Mouse (Mus musculus) brain, adult 2 months (tissue): ENCODE results near the gene Cgn.

ENCODE experiments used
- DNase-seq: peaks from one replicate; pipeline ENCODE4 v3.0.0; 2011; ENCODE audit warnings: low read depth, low spot score

The Cgn gene

DNA sequence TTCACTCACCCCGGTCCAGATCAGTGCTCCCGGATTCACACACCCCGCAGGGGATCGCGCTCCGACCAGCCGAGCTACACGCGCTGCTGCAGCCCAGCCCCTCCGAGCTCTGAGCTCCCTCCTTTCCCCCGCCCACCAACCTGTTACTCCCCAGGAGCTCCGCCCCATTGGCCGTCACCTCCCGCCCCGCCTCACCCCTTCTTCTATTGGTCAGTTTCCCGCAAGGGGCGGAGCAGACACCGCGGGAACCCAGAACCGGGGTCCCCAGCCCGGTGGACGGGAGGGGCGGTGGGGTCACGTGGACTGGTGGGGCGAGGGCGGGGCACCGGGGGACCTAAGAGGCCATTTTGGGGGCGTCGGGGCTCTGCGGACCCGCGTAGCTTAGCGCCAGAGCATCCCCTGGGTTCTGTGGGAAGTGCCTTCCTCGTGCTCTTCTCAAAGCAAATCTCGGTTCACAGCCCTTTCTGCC lies at the start of gene Cgn:
Gene Cgn, minus strand, starts transcription at position 126 of the 469 bp plus-strand sequence.
- peak; percentile 97 for DNase-seq

DNA sequence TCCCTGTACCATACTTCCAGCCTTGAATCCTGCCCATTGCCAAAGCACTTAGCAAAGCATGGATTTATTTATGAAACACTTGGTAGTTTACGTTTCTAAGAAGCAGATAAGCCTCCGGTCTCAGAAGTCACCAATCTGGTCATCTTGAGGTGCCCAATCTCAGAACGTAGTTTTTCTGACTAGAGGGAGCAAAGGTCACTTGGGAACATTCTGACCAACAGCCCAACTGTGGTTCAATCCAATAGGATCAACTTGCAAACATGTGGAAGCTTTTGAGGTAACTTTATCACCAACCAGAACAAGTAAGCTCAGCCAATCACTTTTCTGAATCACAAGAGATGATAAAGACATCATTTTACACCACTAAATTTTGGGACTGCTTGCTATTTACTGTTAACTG lies 49.1 kb upstream of the Cgn start:
- DNase-seq: no peak

DNA sequence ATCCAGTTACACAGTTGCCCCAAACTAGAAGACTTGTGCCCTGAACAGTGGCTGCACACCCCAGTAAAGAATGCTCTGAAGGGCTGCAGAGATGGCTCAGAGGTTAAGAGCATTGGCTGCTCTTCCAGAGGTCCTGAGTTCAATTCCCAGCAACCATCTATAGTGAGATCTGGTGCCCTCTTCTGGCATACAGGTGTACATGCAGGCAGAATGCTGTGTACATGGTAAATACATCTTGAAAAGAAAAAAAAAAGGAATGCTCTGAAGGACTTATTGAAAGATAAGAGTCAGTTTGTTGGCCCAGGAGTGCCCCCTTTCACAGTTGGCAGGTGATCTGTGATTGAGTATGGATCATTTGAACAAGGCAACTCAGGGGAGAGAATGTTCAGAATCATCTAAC lies 47.1 kb upstream of the Cgn start:
- no peak for DNase-seq

DNA sequence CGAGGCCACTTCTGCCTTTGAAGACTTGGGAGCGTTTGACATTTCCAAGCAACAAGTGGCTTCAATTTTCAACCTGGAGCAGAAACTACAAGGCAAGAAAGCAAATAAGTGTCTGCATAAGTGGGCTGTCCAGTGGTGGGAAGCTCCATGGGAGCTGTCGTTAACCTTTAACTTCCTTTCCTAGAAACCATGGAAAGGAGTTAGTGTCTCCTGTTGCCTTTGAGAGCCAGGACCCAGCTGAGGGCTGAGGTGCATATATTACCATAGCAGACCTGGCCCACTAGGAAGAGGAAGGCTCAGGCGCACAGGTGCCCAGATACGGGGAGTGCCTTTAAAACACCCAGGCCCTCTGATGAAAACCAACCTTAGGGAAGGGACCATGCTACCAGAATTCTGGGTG lies 46.4 kb upstream of the Cgn start:
- no peak for DNase-seq

DNA sequence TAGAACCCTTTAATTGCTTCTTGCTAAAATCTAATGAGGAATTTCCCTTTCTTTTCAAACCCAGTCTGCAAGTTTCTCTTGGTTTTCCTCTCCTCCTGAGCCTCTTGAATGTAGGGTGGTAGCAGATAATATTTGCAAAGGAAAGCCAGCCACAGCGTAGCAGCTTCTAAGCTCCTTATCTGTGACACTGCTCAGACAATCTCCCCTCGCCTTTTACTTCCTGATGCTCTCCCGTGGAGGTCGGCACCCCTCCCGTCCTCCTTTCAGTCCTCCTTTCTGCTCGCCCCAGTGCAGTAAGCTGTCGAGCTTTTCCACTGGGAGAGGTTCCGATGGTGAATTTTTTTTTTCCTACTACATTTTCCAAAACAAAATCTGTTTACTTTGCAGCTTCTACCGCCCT lies 45.8 kb upstream of the Cgn start:
- no peak for DNase-seq

DNA sequence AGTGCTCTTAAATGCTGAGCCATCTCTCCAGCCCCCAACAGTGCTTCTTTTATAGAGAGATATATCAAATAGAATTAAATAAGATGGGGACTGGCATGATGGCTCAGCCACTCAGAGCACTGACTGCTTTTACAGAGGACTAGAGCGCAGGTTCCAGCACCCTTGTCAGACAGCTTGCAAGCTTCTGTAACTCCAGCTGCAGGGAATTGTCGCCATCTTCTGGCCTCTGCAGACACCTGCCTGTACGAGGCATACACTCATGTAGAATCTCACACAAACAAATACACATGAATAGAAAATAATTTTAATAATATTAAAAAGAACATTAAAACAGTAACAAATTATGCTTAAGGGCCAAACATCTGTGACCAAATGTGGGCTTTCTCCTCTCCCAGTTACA lies 37.8 kb upstream of the Cgn start:
- DNase-seq: no peak

DNA sequence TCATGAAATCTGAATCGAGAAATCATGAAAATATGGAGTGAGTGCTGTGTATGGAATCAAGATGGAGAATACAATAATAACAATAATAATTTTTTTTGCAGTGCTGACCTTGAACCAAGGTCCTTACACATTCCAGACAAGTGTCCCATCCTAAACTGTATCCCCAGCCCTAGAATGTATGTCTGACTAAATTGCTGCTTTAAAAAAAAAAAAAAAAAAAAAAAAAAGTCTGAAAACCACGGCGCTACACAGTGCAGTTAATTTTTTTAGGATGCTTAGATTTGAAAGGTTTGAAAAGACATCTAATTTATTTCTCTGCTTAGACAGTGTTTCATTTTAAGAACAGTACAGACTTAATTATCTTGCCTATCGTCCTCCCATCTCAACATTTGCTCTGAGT lies 35.8 kb upstream of the Cgn start:
- no peak for DNase-seq

DNA sequence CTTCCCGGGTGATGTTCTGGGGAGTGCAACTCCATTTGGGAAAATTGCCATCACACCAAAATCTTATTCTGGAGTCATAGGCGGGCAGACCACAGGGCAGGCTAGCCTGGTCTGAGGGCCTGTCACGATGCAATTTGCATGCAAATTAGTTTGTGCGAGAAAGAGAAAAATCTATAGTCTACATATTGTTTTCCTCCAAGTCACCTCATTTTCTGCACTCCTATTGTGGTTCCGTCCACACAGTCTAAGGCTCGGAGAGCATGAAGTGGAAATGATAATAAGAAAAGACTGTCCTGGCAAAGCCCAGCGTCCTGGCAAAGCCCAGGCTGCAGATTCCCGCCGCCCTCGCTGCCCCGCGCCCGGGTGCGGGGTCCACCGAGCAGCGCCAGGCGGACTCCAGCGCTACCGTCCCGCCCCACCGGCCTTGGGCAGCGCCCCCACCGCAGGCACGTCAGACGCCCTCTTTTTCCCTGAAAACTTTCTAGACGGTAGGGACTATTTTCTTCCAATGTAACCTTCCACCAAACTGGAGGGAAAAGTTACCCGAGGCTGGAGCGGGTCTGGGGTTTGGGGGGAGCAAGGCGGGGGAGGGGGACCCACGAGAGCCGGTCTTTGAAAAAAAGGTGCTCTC lies 34.8 kb upstream of the Cgn start:
- peak; percentile 78 for DNase-seq

DNA sequence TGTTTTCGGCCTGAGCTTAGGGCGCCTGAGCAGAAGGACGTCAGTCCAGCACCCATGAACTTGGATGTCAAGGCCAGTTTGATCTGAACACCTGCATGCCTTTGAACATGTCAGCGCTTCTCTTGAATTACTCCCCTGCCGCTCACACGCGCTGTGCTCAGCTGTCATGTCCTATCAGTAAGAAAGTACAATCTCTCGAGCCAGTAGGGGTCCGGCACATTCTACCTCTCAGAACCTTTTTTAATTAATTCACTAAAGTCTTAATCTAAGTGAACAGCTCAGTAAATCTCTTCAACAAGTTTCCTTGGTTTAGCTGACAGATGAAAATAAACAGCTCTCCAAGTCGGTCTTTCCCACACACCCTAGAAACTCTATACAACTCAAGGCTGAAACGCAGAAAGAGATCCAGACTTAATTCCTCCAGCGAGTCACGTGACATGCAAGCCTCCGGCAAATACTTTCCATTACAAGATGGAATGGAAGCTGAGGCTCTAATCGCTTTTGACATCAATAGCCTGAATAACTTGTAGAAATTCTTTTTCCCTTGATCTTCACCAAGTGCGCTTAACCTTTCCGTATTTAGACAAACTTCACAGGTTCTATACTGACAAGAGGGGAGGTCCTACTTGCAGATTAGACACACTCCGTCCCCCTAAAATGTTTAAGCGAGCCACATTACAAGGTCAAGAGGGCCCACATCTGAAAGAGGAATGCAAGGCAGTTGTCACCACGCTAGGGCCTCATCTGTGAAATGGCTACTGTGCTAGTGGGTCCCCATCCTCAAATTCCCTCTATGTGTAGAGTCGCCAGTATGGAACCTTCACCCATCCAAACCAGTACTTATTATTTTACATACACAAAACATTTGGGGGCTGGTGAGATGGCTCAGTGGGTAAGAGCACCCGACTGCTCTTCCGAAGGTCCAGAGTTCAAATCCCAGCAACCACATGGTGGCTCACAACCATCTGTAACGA lies 33.4 kb upstream of the Cgn start:
- no peak for DNase-seq

DNA sequence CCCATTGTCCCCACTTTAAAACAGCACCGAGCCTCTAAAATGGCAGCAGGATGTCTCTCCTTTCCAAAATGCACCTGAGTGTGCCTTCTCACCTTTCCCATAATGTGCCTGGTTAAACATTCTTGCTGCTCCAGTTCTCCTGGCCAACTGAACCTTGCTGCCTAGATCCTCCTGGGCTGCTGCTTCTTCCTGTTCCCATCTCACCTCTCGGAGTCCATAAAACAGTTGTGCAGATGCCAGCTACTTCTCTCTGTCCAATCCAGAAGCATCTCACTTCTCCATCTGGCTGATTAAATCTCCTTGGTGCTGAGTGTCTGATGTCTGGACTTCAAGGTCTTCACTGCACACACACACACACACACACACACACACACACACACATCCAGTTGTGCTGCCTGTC lies 31.4 kb upstream of the Cgn start:
- DNase-seq: no peak

DNA sequence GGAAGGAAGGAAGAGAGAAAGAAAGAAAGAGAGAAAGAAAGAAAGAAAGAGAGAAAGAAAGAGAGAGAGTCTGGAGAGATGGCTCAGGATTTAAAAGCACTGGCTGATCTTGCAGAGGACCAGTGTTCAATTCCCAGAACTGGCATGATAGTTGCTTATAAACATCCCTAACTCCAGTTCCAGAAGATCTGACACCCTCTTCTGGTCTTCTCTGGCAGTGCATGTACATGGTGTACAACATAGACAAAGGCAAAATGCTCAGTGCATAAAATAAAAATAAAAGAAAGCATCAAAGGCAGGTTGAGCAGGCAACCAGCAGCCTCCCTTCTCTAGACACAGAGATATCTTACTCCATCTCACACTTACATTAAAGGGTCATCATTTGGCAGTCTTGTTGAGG lies 29.3 kb upstream of the Cgn start:
- no peak for DNase-seq

DNA sequence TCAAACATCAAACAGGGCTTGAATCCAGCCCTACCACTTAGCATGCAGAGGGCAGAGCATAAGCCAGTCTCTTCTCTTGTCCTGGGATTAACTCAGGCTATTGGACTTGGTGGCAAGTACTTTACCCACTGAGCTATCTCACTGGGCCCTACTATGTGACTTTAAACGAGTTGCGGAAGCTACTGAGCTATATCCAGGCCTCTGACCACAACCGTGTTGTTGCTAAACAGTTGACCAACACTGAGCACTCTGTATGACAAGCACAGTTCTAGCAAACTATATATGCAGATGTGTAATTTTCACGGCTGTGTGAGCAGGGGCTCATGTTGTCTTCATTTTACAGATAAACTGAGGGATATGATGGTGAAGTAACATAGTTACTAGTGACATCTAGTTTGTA lies 28.4 kb upstream of the Cgn start:
- no peak for DNase-seq

DNA sequence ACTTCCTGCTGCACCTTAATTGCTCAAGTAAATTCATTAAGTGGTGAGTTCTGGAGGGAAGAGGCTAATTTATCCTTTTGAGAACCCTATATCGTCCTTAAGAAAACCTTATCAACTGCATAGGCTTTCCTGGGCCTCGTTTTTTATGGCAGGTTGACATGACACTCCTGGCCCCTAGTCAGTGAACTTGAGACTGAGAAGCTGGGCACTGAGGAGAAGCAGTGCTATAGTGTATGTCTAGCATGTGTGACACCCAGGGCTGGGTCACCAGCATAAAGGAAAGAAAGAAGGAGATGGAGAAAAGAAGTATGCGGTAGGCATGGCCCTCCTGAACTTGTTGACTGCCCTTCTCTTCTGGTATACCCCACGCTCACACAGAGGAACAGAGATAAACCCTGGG lies 27.8 kb upstream of the Cgn start:
- no peak for DNase-seq

DNA sequence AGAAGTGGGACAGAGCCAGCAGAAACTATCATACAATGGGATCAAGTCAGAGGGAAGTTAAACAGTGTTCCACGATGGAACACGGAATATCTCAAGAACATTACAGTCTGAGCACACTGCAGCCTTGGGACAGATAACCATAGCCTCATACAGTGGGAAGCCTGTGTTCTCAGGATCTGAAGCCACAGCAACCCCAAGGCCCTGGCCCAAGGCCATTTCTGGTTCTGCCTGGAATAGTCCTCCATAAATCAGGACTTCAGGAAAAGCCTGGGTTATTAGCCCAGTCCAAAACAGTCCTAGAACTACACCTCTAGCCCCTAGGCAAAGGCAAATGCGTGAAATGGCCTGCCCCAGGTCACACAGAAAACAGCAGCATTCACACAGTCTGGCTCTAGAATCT lies 27.4 kb upstream of the Cgn start:
- no peak for DNase-seq

DNA sequence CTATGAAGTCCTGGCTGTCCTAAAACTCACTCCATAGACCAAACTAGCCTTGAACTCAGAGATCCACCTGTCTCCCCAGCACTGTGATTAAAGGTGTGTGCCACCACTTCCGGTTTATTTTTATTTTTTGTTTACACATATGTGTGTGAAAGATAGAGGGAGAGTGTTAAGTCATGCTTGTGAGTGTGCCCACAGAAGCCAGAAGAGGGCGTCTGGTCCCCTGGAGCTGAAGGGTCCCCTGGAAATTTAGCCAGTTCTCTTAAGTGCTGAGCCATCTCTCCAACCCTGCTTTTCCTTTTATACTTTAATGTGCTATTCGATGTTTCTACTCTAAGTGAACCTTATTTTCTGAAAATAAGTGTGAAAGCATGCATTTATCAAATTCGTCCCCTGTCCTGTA lies 25.3 kb upstream of the Cgn start:
- DNase-seq: peak; percentile 60

DNA sequence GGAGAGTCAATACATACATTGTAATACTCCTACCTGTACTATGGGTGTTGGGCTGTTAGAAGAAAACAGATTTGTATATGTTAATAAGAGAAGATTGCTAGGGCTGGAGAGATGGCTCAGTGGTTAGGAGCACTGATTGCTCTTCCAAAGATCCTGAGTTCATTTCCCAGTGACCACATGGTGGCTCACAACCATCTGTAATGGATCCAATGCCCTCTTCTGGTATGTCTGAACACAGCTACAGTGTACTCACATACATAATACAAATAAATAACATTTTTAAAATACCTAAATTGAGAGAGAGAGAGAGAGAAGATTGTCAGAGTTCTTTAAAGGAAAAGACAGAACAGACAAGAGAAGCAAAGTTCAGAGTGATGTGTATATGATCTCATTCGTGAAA lies 22.0 kb upstream of the Cgn start:
- no peak for DNase-seq

DNA sequence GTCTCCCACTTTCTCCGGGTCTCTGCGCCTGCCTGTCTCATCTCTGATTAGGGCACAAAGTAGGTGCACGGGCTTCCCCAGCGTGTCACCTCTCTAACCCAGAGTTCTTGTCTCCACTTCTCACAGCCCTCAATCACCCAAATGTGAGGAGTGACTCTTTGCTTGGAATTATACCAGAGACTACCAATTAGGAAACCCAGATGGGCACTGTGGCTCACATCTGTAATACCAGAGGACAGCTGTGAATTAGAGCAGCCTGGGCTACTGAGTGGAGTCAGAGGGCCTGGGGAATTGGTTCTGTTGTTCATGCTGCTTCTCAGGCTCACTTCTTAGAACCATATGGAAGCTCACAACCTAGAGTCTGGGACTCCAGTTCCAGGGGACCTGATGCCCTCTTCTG lies 18.7 kb upstream of the Cgn start:
- DNase-seq: no peak

DNA sequence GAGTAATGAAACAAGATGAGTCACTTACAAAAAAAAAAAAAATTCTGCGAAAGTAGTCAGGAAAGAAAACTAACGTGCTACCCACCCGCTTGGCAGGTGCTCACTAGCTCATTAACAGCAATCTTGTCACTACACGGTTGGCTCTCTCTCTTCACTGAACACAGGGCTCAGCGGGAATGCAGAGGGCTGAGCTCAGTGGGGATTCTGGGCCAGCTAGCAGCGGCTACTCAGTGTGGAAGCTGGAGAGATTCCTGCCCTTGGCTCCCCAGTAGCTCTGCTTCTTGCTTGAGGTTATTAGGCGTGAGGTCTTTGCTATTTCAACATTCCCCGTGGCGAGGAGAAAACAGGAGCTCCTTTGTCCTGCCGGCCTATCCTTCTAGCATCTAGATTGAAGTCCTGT lies 17.9 kb upstream of the Cgn start:
- peak; percentile 34 for DNase-seq

DNA sequence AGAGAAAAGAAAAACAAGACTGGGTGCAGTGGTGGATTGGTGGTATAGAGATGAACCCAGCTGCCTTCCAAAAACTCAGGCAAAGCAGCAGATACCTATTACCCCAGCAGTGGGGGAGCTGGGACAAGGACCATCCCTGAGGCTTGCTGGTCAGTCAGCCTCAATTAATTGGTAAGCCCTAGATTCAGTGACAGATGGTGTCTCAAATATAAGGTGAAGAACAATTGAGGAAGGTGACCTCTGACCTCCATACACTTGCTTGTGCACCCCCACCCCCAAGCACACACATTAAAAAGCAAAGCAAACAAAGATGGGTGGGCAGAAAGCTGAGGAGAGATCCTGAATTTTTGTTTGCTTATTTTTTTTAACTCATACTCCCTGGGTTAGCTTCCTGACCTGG lies 9.9 kb upstream of the Cgn start:
- no peak for DNase-seq

DNA sequence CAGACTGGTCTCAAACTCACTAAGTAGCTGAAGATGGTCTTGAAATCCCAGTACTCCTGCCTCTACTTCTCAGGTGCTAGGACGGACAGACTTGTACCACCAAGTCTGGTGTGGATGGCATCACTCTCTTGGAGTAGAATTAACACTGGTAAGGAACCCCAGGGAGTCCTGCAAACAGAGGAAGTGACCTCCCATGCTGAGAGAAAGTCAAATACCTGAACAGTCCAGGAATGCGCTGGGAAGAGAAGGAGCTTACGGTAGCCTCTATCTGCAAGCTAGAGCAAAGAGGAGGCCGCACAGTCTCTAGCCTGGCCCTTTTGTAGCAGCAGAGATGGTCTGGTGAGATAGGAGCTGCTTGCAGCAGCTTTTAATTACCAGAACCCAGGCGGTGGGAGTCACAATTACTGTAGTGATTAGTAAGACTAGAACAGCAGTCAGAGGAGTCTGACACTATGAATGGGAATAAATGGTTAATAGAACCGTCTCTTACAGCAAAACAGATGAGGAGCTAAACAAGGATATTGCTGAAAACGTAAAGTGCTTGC lies 9.4 kb upstream of the Cgn start:
- DNase-seq: no peak

DNA sequence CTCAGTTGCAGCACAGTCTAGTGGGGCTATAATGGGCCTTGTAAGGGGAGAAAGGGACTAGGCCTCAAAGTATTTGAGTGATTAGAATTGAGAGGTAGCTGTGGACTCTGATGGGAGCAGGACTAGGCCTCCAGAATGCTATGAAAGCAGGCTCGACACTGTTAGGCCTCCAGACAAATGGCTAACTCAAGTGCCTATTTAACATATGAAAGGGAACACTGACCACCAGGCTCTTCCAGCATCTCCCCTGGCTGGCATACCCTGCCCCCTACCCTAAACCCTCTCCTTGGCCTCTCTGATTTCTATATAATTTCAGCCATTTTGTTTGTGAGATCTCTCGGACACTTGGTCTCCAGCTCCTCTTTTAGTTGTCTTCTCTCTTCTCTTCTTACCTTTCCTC lies 8.1 kb upstream of the Cgn start:
- DNase-seq: no peak

DNA sequence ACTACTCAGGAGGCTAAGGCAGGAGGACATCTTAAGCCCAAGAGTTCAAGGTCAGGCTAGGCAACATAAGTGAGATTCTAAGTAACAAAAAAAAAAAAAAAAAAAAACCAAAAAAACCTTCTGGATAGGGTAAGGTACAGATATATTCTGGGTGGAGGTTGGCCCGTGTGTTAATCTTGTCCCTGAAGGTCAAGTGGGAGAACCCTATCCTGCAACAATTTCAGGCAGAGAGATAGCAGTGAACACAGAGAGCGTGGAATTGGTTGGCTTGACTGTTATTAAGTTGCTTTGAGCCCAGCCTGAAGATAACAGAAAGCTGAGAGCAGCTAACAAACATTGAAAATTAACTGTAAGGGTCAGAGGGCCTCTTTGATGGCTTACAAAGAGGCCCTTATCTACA lies 7.4 kb upstream of the Cgn start:
- DNase-seq: no peak

DNA sequence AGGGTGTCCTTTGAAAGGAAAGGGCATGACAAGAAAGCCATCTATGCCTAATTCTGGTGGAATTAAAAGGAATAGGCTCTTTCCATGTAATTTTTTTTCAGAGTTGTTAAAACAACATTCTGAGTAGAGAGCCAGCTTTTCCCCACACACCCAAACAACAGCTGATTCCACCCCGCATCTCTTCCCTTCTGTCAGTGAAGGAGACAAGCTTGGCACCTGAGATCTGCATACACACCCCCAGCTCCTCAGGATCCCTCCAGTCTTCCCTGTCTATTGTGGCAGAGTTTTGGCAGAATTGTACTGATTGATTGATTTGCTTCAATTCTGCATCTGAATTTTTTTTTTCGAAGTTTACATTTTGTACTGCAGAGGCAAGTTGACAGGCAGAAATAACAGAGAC lies 6.0 kb upstream of the Cgn start:
- DNase-seq: peak; percentile 58
